Mouse (Mus musculus): Measurements from ENCODE around the gene Dld.

The Dld gene

DNA sequence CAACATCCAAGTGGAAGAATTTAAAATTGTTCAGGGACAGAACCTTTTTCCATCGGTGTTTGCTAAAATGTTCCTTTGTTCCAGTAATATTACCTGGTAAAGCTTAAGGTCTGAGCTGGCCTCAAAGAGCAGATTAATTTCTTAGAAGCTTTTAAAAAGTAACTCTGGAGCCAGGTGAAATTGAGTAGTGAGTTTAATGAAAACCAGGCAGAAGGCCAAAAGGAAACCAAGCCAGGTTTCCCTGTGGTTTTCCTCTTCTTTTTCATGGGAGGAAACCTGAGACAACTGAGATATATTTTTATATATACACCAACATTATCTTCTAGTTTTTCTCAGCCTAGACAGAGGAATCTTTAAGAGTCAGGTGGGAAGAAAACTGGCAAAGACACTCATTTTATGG, 29.7 kb downstream of the Dld start:
- in situ Hi-C loops (cut with MboI, MseI) = no loop called here

DNA sequence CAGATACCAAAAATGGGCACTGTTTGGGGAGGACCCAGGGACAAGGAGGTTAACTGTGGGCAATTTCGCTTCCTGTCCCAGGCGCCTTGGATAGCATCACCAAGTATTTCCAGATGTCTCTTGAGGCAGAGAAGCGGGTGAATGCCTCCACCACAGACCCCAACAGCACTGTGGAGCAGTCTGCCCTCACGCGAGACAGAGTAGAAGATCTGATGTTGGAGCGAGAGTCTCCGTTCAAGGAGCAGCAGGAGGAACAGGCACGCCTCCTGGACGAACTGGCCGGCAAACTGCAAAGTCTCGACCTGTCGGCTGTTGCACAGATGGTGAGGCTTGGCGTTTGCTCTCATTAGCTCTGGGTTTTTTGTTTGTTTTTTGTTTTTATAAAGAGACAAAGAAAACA, 30.4 kb downstream of the Dld start:
- in situ Hi-C loops (cut with MboI, MseI) = no loop called here

DNA sequence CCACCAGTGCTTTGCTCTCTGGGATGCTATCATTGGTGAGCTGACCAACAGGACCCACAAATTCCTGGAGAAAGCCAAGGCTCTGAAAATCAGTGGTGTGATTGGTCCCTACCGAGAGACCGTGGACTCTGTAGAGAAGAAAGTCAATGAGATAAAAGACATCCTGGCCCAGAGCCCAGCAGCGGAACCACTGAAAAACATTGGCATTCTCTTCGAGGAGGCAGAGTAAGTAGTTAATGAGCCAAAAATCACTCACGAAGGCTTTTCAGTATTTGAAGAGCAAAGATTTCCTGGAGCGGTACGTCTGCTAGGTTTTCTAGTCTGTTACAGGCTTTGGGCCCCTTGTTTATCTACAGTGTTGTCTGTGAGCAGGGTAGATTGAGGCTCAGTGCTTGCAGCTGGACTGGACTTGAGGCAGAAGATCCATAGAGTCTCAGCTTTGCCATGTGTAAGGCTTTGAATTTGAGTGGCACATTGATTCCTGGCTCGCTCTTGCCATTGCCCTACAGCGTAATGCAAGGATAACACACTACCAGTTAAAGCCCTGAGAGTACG, 32.8 kb downstream of the Dld start:
- in situ Hi-C loops (cut with MboI, MseI) = no loop called here

DNA sequence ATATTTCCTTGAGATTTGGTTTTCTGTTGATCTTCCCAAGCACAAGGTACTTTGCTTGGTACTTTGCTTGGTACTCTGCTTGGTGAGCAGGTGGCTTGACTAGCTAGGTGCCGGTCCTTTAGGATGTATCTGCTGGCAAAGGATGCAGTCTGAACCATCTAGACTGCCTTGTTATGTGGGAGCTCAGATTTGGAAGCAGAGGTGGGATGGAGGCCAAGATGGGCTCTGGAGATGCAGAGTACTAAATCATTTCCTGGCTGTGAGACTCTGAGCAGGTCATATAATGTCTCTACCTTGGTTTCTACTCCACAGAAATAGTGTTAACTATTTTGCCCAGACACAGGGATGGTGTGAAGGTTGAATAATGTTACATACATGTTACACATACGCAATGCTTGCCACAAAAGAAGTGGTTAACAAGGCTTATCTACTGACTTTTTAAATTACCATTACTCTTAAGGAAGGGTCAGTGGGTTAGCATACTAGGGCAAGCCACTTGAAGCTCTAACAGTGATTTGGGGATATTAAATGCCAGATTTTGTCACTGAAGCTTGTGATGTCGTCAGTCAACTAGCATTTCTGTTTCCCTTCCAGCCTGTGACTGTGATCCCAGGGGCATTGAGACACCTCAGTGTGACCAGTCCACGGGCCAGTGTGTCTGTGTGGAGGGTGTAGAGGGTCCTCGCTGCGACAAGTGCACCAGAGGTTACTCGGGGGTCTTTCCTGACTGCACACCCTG, 33.4 kb downstream of the Dld start:
- in situ Hi-C loops (cut with MboI, MseI) = no loop called here

DNA sequence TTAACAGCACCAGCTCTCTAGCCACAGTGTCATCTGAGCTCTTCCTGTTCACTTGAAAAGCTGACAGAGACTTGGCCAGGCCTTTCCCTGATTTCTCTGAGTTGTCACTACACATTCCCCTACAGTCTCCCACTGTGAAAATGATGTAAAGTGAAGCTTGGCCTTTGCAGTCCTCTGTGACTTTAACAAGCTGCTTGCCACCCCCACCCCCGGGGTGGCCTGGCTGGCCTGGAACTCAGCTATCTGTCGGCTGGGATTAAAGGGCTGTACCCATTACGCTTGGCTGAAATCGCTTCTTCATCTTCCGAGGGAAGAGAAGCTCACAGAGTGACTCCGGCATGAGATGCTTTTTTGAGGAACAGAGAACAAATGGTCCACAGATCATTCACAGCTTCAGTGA, 35.3 kb downstream of the Dld start:
- in situ Hi-C loops (cut with MboI, MseI) = no loop called here

DNA sequence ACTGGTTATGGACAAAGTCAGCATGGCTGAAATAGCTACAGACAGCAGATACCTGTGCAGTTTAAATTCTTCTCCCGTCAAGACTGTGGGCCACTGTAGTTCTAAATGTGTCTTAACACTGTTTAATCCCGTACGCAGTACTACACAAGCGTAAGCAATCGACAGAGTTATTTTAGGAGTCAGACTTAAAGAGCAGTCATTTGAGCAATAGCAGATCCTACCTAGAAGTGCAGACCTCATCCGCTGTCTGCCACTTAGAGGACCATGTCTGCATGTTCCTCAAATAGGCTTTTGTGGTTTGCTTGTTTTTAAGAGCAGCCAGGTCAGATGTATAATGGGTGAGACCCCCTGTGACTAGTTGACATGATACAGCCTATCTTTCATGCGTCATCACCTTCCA, 36.9 kb downstream of the Dld start:
- in situ Hi-C loops (cut with MboI, MseI) = no loop called here

DNA sequence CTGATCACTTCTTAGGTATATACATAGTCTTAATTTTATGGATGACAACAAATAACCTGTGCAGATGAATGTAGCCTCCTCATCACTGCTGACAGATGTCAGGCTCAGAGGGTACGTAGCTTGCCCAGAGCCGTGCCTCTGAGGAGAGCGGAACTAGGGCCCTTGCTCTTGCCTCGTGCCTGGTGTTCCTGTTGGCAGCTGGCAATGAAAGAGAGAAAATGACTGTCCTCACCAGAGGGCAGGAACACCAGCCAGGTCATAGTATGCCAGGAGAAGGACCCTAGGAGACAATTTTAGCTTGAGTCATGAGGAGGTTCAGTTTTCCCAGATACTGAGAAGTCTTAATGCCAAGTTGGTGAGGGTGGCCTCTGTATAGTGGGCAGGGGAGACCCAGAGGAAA, 38.1 kb downstream of the Dld start:
- in situ Hi-C loops (cut with MboI, MseI) = no loop called here

DNA sequence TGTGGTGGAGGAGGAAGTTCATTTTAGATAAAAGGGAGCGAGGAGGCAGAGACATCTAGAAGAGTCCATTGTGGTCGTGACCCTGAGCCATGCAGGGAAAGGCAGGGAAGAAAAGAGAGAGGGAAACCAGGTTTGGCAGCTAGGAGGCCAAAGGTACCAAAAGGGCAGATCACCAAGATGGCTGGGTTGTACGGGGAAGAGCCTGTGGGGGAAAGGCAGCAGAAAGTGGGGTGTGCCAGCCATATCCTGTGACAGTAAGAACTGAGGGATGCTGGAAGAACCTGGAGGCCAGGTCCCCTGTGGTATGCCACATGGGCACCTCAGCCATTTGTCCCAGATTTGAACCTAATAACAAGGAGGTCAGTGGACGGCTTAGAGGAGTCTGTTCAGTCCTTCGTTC, 39.0 kb downstream of the Dld start:
- in situ Hi-C loops (cut with MboI, MseI) = no loop called here

DNA sequence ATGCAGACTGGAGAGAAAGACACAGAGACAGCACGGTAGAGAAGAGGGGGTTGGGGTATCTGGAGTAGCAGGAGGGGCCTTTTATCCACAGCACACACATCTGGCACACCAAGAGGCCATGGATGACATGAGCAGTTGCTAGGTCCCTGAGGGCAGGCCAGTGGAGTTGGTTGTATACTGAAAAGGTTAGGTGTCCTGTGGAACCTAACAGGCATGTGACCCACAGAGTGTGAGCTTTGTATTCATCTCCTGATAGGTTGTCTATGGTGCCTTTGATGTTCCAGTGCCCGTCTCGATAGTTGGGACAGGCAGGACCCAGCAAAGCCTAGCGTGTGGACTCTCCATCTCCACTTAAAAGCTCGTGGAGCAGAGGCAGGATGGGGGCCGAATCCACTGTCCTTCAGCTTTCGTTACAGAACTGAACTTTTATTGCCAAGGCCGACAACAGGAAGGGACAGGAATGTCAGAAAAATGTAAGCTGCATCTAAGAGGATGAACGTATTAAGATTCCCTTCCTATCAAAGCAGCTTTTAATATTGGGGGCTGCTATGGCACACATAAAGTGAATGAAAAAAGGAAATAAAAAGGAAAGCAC, 39.5 kb downstream of the Dld start:
- in situ Hi-C loops (cut with MboI, MseI) = no loop called here

DNA sequence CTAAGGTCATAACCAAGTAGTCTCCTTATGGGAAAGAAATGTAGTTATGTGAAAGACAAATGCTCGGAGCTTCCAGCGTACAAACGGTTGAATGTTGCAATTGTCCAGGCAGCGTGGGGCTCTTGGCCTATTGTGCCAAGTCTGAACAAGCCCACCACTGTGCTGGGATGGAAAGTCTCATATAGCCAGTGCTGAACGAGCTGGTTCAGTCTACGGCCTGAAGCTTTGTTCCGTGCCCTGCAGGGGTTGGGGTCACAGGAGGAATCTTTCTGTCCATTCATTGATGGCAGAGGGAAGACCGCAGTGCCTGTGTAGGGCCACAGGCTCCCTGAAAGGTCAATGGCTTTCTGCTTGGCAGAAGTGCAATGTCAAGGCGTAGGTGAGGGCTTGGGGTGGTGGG, 40.6 kb downstream of the Dld start:
- in situ Hi-C loops (cut with MboI, MseI) = no loop called here

DNA sequence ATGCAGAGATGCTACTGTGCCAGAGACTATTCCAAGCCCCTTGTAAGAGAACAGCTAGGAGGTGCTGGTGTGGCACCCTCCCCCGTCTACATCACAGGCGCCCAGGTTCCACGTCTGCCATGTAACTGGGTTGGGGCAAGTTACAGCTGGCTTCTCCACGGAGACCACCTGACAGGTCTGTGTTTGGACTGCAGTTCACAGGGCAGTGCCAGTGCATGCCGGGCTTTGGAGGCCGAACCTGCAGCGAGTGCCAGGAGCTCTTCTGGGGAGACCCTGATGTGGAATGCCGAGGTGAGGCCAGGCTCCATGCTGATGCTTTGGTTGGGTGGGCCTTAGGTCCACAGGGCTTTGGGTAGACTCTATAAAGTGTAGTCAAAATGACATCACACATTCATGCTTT, 43.5 kb downstream of the Dld start:
- in situ Hi-C loops (cut with MboI, MseI) = no loop called here

DNA sequence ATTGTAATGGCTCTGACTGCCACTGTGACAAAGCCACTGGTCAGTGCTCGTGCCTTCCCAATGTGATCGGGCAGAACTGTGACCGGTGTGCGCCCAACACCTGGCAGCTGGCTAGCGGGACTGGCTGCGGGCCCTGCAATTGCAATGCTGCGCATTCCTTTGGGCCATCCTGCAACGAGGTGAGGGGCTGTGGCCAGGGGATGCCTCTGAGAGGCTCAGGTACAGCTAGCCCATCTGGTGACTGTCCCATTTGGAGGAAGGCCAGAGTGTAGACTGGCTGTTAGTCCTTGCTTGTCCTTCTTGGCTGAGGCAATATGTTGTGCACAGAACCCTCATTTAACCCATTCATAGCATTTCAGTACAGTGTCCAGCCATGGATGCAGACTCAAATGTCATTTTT, 44.2 kb downstream of the Dld start:
- in situ Hi-C loops (cut with MboI, MseI) = no loop called here

DNA sequence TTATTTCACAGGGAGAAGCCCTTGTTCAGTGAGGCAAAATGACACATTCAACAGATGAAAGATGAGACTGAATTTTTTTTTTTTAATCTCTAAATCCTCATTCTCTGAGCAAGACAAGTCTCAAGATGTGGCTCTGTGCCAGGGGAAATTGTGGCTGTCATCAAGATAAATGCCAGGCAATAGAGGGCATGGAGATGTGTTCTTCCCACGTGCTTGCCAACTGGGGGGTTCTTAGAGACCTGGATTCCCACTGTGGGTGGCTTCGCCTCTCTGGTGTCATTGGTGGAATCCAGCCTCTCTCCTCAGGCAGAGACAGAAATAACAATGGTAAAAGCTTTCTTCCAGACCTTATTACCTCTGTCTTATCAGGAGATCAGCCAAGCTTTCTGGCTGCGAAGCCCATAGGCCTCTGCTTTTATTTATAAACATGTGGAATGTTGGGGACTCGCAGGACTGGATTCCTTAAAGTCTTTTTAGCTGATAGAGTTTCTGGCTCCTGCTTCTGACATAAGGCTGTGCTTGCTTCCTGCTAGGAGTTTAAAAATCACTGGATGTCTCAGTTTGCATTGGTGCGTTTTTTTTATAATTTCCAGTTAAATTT, 45.1 kb downstream of the Dld start:
- in situ Hi-C loops (cut with MboI, MseI) = no loop called here

DNA sequence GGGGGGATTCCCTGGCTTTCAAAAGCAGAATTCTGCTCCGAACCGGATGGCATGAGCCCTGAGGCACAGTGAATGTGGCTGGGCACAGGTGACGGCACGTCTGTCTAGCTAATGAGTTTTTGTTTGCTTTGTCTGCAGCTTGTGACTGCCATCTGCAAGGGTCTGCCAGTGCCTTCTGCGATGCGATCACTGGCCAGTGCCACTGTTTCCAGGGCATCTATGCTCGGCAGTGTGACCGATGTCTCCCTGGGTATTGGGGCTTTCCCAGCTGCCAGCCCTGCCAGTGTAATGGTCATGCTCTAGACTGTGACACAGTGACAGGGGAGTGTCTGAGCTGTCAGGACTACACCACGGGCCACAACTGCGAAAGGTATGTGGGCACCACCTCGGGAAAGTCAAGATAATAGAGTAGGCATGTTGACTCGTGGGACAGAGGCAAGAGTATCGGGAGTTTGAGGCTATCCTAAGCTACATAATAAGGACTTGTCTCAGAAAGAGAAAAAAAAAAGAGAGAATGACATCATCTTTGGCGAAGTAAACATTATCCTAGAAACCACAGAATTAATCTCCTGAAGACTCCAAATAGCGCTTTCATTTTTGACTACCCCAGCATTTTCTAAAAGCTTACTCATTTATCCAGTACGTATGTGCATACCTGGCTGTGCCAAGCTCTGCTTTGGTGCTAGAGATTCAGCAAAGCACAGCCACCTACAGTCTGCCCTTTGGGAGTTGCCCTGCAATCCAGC, 48.3 kb downstream of the Dld start:
- in situ Hi-C loops (cut with MboI, MseI) = no loop called here

DNA sequence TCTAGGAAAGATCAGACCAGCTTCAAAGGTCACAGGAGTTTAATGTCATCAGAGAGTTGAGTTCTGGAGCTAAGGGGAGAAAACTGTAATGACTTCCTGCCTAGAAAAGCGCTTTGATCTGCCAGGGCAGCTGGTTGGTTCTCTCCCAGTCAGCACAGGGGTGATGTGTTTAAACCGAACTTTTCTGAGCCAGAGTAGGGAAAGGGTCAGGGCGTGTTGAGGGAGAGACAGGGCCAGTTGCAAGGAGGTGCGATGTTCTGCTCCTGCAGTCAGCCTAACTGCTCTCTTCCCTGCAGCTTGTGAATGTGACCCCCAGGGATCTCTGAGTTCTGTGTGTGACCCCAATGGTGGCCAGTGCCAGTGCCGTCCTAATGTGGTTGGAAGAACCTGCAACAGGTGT, 49.0 kb downstream of the Dld start:
- in situ Hi-C loops (cut with MboI, MseI) = no loop called here

DNA sequence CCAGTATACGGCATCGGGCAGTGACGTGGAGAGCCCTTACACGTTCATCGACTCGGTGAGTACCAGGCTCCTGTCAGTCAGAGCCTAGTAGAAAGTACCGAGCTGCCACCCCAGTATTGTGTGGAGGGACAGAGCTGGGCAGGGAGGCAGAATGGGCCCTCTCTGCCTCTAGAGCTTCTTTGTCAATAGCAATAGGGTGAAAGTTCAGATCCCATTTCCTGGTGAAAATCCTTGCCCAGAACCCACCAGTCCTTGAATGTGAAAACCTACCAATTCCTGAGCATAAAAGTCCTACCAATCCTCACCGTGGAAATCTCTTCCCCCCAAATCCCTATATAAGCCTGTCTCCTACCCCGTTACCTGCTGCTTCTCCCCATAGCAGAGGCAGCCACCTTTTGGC, 51.0 kb downstream of the Dld start:
- in situ Hi-C loops (cut with MboI, MseI) = no loop called here

DNA sequence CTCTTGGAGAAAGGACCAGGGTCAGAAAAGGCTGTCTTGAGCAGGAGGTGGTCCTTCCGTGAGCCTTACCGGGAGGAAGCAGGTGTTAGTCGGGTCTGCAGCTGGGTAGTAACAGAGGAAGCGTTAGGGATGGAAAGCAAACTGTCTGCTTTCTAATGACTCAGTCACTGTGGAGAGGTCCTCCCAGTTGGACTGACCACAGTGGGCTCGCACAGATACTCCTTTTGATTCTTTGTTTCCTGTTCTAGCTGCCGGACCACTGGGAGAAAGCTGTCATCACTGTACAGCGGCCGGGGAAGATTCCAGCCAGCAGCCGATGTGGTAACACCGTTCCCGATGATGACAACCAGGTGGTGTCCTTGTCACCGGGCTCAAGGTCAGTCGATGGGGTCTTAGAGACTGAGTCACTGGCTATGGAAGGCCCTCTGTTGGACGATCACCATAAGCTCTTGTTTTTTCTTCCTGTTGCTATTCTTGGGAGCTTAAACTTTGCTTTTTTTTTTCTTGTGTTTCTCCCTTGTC, 51.5 kb downstream of the Dld start:
- in situ Hi-C loops (cut with MboI, MseI) = no loop called here

DNA sequence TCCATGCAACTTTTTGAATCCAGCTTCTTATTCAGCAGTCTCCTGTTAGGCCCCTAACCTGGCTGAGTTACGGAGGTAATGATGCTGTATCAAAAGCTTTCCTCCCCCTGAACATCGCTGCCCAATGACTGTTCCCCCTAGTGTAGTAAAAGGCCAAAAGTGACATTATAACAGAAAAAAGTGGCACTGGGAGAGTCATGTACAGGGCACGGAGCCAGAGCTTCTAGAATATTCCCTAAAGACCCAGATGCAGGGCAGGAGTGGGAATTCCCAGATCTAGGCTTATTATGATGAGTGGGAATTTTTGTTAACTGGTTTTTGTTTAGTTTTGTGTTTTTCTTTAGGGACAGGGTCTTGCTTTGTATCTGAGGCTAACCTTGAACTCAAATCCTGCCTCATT, 52.1 kb downstream of the Dld start:
- in situ Hi-C loops (cut with MboI, MseI) = no loop called here

DNA sequence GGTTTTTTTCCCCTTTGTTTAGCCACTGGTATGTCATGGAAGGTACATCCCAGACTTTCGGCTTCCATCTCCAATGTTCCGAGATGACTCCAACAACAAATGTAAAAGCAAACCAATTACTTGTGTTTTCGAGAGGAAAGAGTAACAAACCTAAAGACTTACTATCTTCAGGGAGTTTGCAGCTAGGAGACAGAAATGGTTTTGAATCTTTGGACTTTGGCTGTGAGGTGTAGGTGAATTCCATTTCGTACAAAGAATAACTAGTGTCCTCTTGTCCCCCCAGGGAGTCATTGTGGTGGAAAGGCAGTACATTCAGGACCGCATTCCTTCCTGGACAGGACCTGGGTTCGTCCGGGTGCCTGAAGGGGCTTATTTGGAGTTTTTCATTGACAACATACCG, 52.7 kb downstream of the Dld start:
- in situ Hi-C loops (cut with MboI, MseI) = no loop called here

DNA sequence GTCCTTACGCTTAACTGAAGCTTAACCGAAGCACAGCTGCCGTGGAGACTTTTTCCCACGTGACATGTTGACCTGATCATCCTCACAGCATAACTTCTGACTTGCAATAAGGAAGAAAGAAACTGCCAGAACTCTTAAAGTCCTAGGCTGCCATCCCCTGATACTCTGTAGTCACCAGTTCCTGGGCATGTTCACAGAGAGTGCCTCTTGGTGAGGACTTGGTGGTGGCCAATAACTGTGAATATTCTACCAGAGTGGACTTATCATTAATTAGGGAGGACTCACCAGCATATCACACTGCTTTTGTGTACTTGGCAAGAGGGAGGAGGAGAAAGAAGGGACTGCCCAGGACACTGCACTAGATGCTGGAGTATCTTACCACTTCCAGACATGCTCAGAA, 53.1 kb downstream of the Dld start:
- in situ Hi-C loops (cut with MboI, MseI) = no loop called here

DNA sequence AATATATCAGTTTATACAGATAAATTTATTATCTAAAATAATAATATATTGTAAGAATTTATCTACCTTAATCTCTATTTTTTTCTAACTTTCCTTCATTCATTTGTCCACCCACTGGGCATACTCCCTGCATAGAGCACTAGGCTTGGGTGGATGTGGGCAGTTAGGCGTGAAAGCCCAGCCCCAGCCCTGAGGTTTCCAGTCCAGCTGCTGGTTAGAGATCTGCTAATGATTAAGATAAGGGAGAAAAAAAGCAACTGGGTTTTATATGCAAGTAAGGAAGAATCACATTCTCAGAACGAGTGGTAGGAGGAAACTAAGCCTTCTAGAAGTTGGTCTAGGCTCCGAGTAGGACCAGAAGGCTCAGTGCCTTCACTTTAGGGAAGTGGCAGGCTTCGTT, 55.2 kb downstream of the Dld start:
- in situ Hi-C loops (cut with MboI, MseI) = no loop called here

DNA sequence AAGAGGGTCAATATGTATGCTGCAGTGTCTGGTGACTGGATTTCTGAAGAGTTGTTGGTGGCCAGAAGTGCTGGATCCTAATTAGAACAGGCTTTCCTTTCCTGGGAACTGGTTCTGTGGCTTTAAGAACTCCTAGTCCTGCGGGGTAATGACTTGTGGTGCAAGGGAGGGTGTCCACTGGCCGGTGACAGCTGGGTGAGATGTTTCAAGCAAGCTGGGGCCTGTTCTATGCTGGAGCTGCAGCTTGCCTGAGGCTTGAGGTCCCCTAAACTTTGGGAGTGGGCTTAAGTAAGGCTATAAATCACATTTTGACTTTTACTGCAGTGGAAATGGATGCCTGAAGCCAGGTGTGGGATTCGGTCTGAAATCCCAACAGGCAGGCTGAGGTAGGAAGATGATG, 55.7 kb downstream of the Dld start:
- in situ Hi-C loops (cut with MboI, MseI) = no loop called here

Measured in T-helper 1 cell (primary cell).